Mouse (Mus musculus): Measurements from ENCODE around the gene Gm49711.
"Not testable (repeated sequence)": the region's sequence is repeated elsewhere in the genome, so short reads cannot be mapped to it uniquely, and the experiment has no call there.

Gene Gm49711

GRCm38 (mm10) chr16:92062832-92063231 is 4.7 kb downstream of the Gm49711 start:
- no peak for DNase-seq (ENCODE audit: low spot score in 2 of 2)

- no peak for DNase-seq (ENCODE audit: low spot score in 2 of 2)
These were observed 6.7 kb downstream of the Gm49711 start for GRCm38 (mm10) chr16:92064801-92065200.

GRCm38 (mm10) chr16:92070338-92070737 is 12.2 kb downstream of the Gm49711 start:
- DNase-seq (ENCODE audit: low spot score in 2 of 2): no peak

- DNase-seq (ENCODE audit: low spot score in 2 of 2): no peak
These were observed 18.7 kb downstream of the Gm49711 start for GRCm38 (mm10) chr16:92076797-92077196.

GRCm38 (mm10) chr16:92083771-92084453 is 25.8 kb downstream of the Gm49711 start:
- no peak for DNase-seq (ENCODE audit: low spot score in 2 of 2)

GRCm38 (mm10) chr16:92089225-92089624 is 31.1 kb downstream of the Gm49711 start:
- no peak for DNase-seq (ENCODE audit: low spot score in 2 of 2)

GRCm38 (mm10) chr16:92091876-92092275 is 33.8 kb downstream of the Gm49711 start:
- no peak for DNase-seq (ENCODE audit: low spot score in 2 of 2)

GRCm38 (mm10) chr16:92098351-92099051 is 40.4 kb downstream of the Gm49711 start:
- DNase-seq (ENCODE audit: low spot score in 2 of 2): no peak

- no peak for DNase-seq (ENCODE audit: low spot score in 2 of 2)
These were observed 41.5 kb downstream of the Gm49711 start for GRCm38 (mm10) chr16:92099598-92099997.

GRCm38 (mm10) chr16:92100111-92100510 is 42.0 kb downstream of the Gm49711 start:
- DNase-seq (ENCODE audit: low spot score in 2 of 2): no peak

- no peak for DNase-seq (ENCODE audit: low spot score in 2 of 2)
These were observed 44.0 kb downstream of the Gm49711 start for GRCm38 (mm10) chr16:92102115-92102514.

- not testable (repeated sequence) for DNase-seq (ENCODE audit: low spot score in 2 of 2)
These were observed 44.8 kb downstream of the Gm49711 start for GRCm38 (mm10) chr16:92102931-92103330.

- no peak for DNase-seq (ENCODE audit: low spot score in 2 of 2)
These were observed 45.6 kb downstream of the Gm49711 start for GRCm38 (mm10) chr16:92103572-92104331.

GRCm38 (mm10) chr16:92104332-92104590 is 46.1 kb downstream of the Gm49711 start:
- no peak for DNase-seq (ENCODE audit: low spot score in 2 of 2)

- no peak for DNase-seq (ENCODE audit: low spot score in 2 of 2)
These were observed 46.8 kb downstream of the Gm49711 start for GRCm38 (mm10) chr16:92104951-92105350.

GRCm38 (mm10) chr16:92105631-92106030 is 47.5 kb downstream of the Gm49711 start:
- DNase-seq (ENCODE audit: low spot score in 2 of 2): no peak

- DNase-seq (ENCODE audit: low spot score in 2 of 2): no peak
These were observed 49.2 kb downstream of the Gm49711 start for GRCm38 (mm10) chr16:92107346-92107745.

- DNase-seq (ENCODE audit: low spot score in 2 of 2): no peak
These were observed 56.7 kb downstream of the Gm49711 start for GRCm38 (mm10) chr16:92114706-92115241.

GRCm38 (mm10) chr16:92115611-92116421 is 57.7 kb downstream of the Gm49711 start:
- DNase-seq (ENCODE audit: low spot score in 2 of 2): no peak

GRCm38 (mm10) chr16:92117337-92118209 is 59.5 kb downstream of the Gm49711 start:
- DNase-seq (ENCODE audit: low spot score in 2 of 2): no peak
